Comparison of ENCODE assay signal across 8 mouse cellular contexts in genomic region chr16:30873493-30874211, GRCm38 (mm10).
A peak's percentile ranks its signal among the peaks of the same experiment; 100 is the strongest.
DNase-seq lines count a peak whose midpoint lies in the region; ATAC-seq lines count a peak whose summit lies in the region.

No protein-coding gene starts in this region.

- no peaks in the 10 kb centered on the region for H3K27me3 ChIP-seq in forebrain, embryonic 14.5 days (replicated peaks; ENCODE audit: control insufficient read depth, insufficient read depth, low read length)
- no peaks in the 10 kb centered on the region for H3K27me3 ChIP-seq in limb, embryonic 11.5 days (ENCODE audit: control insufficient read depth, insufficient read depth, low read length)
- H3K27me3 ChIP-seq in midbrain, embryonic 14.5 days (ENCODE audit: control insufficient read depth, insufficient read depth, low read length) = no peaks in the 10 kb centered on the region

- H3K36me3 ChIP-seq in forebrain, embryonic 14.5 days (ENCODE audit: control insufficient read depth, insufficient read depth, low read length) = no peaks in the 10 kb centered on the region
- no peaks in the 10 kb centered on the region for H3K36me3 ChIP-seq in limb, embryonic 11.5 days (ENCODE audit: control insufficient read depth, insufficient read depth, low read length)
- H3K36me3 ChIP-seq in midbrain, embryonic 14.5 days (ENCODE audit: control insufficient read depth, insufficient read depth, low read length) = no peaks in the 10 kb centered on the region

- H3K4me1 ChIP-seq in forebrain, embryonic 14.5 days (ENCODE audit: control insufficient read depth, insufficient read depth, low read length) = peaks cover 5% of the 10 kb centered on the region
- H3K4me1 ChIP-seq in limb, embryonic 11.5 days (ENCODE audit: control insufficient read depth, insufficient read depth, low read length) = peaks cover 18% of the 10 kb centered on the region
- 0 out of 2 replicates have a peak, but pooled peaks cover 8% of the 10 kb centered on the region for H3K4me1 ChIP-seq in midbrain, embryonic 14.5 days (ENCODE audit: control insufficient read depth, insufficient read depth, low read length)

- peak overlapping the region; percentile 38 for H3K4me2 ChIP-seq in forebrain, embryonic 14.5 days (ENCODE audit: low read length)
- 0 out of 2 replicates have a peak overlapping the region, but pooled peaks have one; percentile 8 for H3K4me2 ChIP-seq in limb, embryonic 11.5 days (ENCODE audit: low read depth, severe bottlenecking)
- peak overlapping the region; percentile 17; the same call in 1 of the 2 replicates for H3K4me2 ChIP-seq in midbrain, embryonic 14.5 days (ENCODE audit: low read length)

- no peak overlapping the region for H3K9ac ChIP-seq in forebrain, embryonic 14.5 days (ENCODE audit: low read length)
- H3K9ac ChIP-seq in limb, embryonic 11.5 days (ENCODE audit: low read length) = no peak overlapping the region; the same call in 1 of the 2 replicates
- 0 out of 2 replicates have a peak overlapping the region, but pooled peaks have one; percentile 36 for H3K9ac ChIP-seq in midbrain, embryonic 14.5 days (replicated peaks; ENCODE audit: low read length)

- H3K27ac ChIP-seq in forebrain, embryonic 14.5 days (ENCODE audit: low read depth, low read length) = 0 out of 2 replicates have a peak overlapping the region, but pooled peaks have one; percentile 17
- no peak overlapping the region for H3K27ac ChIP-seq in limb, embryonic 11.5 days (replicated peaks; ENCODE audit: low read depth, low read length)
- peak overlapping the region; percentile 61; the same call in 1 of the 2 replicates for H3K27ac ChIP-seq in midbrain, embryonic 14.5 days (replicated peaks; ENCODE audit: low read depth, low read length)

- peak; percentile 86 for ATAC-seq in forebrain, embryonic 14.5 days
- no peak for ATAC-seq in limb, embryonic 11.5 days (ENCODE audit: insufficient number of reproducible peaks, low FRiP score, low TSS enrichment, low read depth)
- no peak for ATAC-seq in midbrain, embryonic 14.5 days (ENCODE audit: low FRiP score, low TSS enrichment)

- intact Hi-C loops in left cerebral cortex, postnatal 4 days (cut with DNase I) = no loop called here
- intact Hi-C loops in left cerebral cortex, postnatal 14 days (cut with DNase I) = no loop called here
- intact Hi-C loops in heart, postnatal 25 days (cut with DNase I) = loop anchor here (2.0 to 5.0 kb wide), 6 partner anchors 51 to 273 kb away; no protein-coding TSS in a partner anchor

- WGBS in forebrain, embryonic 14.5 days = 12% methylated on average over 26 of the region's 26 CpGs
- 29% methylated on average over 26 of the region's 26 CpGs for WGBS in limb, embryonic 11.5 days
- WGBS in midbrain, embryonic 14.5 days = 37% methylated on average over 26 of the region's 26 CpGs

- no peaks in the 10 kb centered on the region for H3K9me3 ChIP-seq in forebrain, embryonic 14.5 days (replicated peaks; ENCODE audit: control insufficient read depth, low read length)
- H3K9me3 ChIP-seq in limb, embryonic 11.5 days (ENCODE audit: control insufficient read depth, low read length) = no peaks in the 10 kb centered on the region
- no peaks in the 10 kb centered on the region for H3K9me3 ChIP-seq in midbrain, embryonic 14.5 days (ENCODE audit: control insufficient read depth, low read length)

- no peak overlapping the region for H3K4me3 ChIP-seq in forebrain, embryonic 14.5 days (ENCODE audit: low read depth, low read length)
- no peak overlapping the region for H3K4me3 ChIP-seq in limb, embryonic 11.5 days (ENCODE audit: low read depth, low read length)
- no peak overlapping the region for H3K4me3 ChIP-seq in midbrain, embryonic 14.5 days (replicated peaks; ENCODE audit: low read depth, low read length)

- DNase-seq in left cerebral cortex, postnatal 4 days = peak; percentile 74
- no peak for DNase-seq in left cerebral cortex, postnatal 14 days (ENCODE audit: low spot score in 2 of 2)
- peak; percentile 72 for DNase-seq in forebrain, embryonic 14.5 days (ENCODE audit: low spot score)
- DNase-seq in heart, postnatal 25 days (ENCODE audit: low spot score) = peak; percentile 7
- DNase-seq in limb, embryonic 11.5 days (ENCODE audit: low spot score) = peak; percentile 38
- peak; percentile 58 for DNase-seq in midbrain, embryonic 14.5 days
- no peak for DNase-seq in thymus, postnatal 25 days
- no peak for DNase-seq in right cerebral cortex, postnatal 36 days (ENCODE audit: low spot score in 2 of 2)

Comparison
In these comparisons a context has a peak if more than half of its experiments do, and no peak if none do; other contexts are left out.
1. DNase-seq: peak in left cerebral cortex, postnatal 4 days (single experiment), forebrain, embryonic 14.5 days (single experiment), heart, postnatal 25 days (single experiment), limb, embryonic 11.5 days (single experiment) and midbrain, embryonic 14.5 days (single experiment); none in left cerebral cortex, postnatal 14 days (0 of 2), thymus, postnatal 25 days (single experiment) and right cerebral cortex, postnatal 36 days (0 of 2).
2. Peak in every context shown above with its lines, with median percentiles within 50 percentile points of each other: H3K4me2 ChIP-seq.